Mouse (Mus musculus): ENCODE data around the gene Agfg1. TPM values are rescaled to one million over a fixed set of nuclear protein-coding genes. Genes with fewer than 3 reads are reported as not detected.

Agfg1 gene
- polyA plus RNA-seq (2014; fragmentation: Nextera tagmentation; extraction: Ambion mirVana), result 40.4 and 42.3 TPM in 2 replicates

DNA sequence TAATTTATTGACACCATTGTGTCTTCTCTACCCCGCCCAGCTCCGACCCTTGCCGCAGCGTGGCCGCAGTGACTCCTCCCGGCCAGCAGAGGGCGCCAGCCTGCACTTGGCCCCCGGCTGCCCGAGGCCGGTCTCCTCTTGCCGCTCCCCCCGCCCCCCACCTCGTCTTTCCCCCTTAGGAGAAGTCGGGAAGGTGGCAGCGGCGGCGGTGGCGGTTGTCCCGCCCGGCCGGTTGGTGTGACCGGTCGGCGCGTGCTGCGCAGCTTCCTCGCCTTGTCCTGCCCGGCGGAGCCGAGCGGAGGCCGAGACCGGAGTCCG, at the start of gene Agfg1:
Gene Agfg1 (plus strand): TSS at position 188 of the 318 bp plus-strand sequence.
- Histone ChIP-seq H3K4me1 (ENCODE audit: control insufficient read depth, insufficient read depth, low read length) (peaks cover 11% of the 10 kb centered on the region), H3K9ac (ENCODE audit: low read length) (peak within 1 kb of the TSS; percentile 97), H3K4me2 (ENCODE audit: low read length) (peak within 1 kb of the TSS; percentile 71), H3K4me3 (ENCODE audit: low read depth, low read length) (peak within 1 kb of the TSS; percentile 98), H3K27me3 (replicated peaks; ENCODE audit: control insufficient read depth, insufficient read depth, low read length) (no peaks in the 10 kb centered on the region), H3K27ac (ENCODE audit: low read depth, low read length) (peak within 1 kb of the TSS; percentile 79), H3K9me3 (replicated peaks; ENCODE audit: control insufficient read depth, low read length) (no peaks in the 10 kb centered on the region), H3K36me3 (ENCODE audit: control insufficient read depth, insufficient read depth, low read length) (no peaks in the 10 kb centered on the region)
- peak; percentile 95 for ATAC-seq
- WGBS, result 0% methylated on average over 34 of the region's 34 CpGs
- DNase-seq (ENCODE audit: low spot score), result peak; percentile 94

DNA sequence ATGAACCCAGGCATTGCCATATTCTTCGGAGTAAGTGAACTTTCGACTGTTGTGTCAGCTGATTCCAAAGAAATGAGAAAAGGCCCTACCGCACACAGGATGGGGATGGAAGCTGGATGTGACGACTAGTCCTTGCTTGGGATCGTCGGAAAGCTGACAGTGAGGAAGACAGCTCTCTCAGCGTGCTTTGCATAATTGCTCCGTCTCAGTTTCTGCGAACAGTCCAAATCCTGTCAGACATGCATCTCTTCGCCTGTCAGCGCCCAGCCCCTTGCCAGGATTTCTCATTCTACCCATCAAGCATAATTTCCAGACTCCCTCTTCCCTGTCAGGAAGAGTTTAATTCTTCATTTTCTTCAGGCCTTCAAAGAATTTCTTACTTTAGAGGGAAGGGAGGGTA, 48.2 kb upstream of the Agfg1 start:
- ATAC-seq (peak; percentile 55; the same call in 1 of the 2 replicates), DNase-seq (ENCODE audit: low spot score) (peak; percentile 72)
- no peak overlapping the region for H3K9ac ChIP-seq (ENCODE audit: low read length)
- 72% methylated on average over 11 of the region's 11 CpGs for WGBS
- no peak overlapping the region for H3K4me3 ChIP-seq (ENCODE audit: low read depth, low read length)
- no peak overlapping the region for H3K4me2 ChIP-seq (ENCODE audit: low read length)
- no peaks in the 10 kb centered on the region for H3K9me3 ChIP-seq (replicated peaks; ENCODE audit: control insufficient read depth, low read length)
- H3K4me1 ChIP-seq (ENCODE audit: control insufficient read depth, insufficient read depth, low read length), result no peaks in the 10 kb centered on the region
- no peaks in the 10 kb centered on the region for H3K27me3 ChIP-seq (replicated peaks; ENCODE audit: control insufficient read depth, insufficient read depth, low read length)
- H3K36me3 ChIP-seq (ENCODE audit: control insufficient read depth, insufficient read depth, low read length), result no peaks in the 10 kb centered on the region
- H3K27ac ChIP-seq (ENCODE audit: low read depth, low read length), result 0 out of 2 replicates have a peak overlapping the region, but pooled peaks have one; percentile 52

DNA sequence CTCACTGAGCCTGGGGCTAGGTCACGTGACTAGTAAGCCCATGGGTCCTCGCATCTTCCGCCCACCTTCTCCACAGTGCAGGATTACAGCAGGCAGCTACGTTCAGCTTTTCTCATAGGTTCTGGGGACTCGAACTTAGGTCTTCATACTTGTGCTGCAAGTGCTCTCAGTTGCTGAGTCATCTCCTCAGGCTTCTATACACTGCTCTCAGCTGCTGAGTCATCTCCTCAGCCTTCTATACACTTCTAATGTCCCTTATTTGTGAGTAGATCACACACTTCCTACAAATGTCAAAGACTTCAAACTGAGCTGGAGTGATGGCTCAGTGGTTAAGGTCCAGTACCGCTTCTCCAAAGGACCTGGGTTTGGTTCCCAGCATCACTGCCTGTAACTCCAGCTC, 47.0 kb upstream of the Agfg1 start:
- no peaks in the 10 kb centered on the region for H3K36me3 ChIP-seq (ENCODE audit: control insufficient read depth, insufficient read depth, low read length)
- no peaks in the 10 kb centered on the region for H3K27me3 ChIP-seq (replicated peaks; ENCODE audit: control insufficient read depth, insufficient read depth, low read length)
- no peak overlapping the region for H3K9ac ChIP-seq (ENCODE audit: low read length)
- no peaks in the 10 kb centered on the region for H3K4me1 ChIP-seq (ENCODE audit: control insufficient read depth, insufficient read depth, low read length)
- H3K27ac ChIP-seq (ENCODE audit: low read depth, low read length), result no peak overlapping the region
- no peaks in the 10 kb centered on the region for H3K9me3 ChIP-seq (replicated peaks; ENCODE audit: control insufficient read depth, low read length)
- no peak overlapping the region for H3K4me2 ChIP-seq (ENCODE audit: low read length)
- no peak overlapping the region for H3K4me3 ChIP-seq (ENCODE audit: low read depth, low read length)
- ATAC-seq (no peak), DNase-seq (ENCODE audit: low spot score) (no peak)
- WGBS, result 94% methylated on average over 6 of the region's 6 CpGs

DNA sequence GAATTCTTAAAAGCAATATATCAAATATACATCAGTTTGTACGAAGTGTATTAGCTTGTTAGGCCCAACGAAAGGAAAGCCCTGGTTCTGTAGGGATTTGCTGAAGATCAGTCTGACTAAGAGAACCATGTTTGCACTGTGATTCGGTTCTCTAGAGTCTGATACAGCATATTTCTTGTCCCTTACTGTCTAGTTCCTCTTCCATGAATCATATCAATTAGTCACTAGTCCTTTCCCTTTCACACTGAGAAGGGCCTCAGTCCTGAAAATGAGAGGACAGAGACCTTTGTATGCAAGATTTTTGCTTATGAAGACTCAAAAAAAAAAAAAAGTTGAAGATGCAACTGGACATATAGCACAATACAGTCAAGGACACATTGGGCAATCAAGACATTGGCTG, 46.2 kb upstream of the Agfg1 start:
- Histone ChIP-seq H3K36me3 (ENCODE audit: control insufficient read depth, insufficient read depth, low read length) (no peaks in the 10 kb centered on the region), H3K4me2 (ENCODE audit: low read length) (no peak overlapping the region), H3K27me3 (replicated peaks; ENCODE audit: control insufficient read depth, insufficient read depth, low read length) (no peaks in the 10 kb centered on the region), H3K27ac (ENCODE audit: low read depth, low read length) (no peak overlapping the region), H3K9me3 (replicated peaks; ENCODE audit: control insufficient read depth, low read length) (no peaks in the 10 kb centered on the region), H3K9ac (ENCODE audit: low read length) (no peak overlapping the region), H3K4me3 (ENCODE audit: low read depth, low read length) (no peak overlapping the region), H3K4me1 (ENCODE audit: control insufficient read depth, insufficient read depth, low read length) (no peaks in the 10 kb centered on the region)
- no peak for DNase-seq (ENCODE audit: low spot score)
- no peak for ATAC-seq
- 92% methylated on average over 3 of the region's 3 CpGs for WGBS

DNA sequence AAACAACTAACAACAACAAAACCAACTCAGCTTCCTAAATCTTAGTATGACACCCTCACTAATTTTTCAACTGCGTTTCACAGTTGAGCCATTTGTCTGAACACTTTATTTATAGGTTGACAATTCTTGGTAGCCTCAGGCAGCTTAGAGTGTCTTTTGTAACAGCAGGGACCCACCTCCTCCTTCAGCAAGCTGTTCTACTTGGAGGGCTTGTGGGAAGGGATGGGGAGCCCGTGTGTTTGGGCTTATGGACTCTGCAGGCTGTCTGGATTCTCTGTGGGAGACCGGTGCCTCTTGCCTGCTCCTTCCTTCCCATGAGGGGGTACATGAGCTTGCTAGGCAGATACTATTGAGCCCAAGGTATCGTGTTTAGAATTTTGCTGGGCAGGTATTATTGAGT, 45.3 kb upstream of the Agfg1 start:
- H3K9me3 ChIP-seq (replicated peaks; ENCODE audit: control insufficient read depth, low read length), result no peaks in the 10 kb centered on the region
- H3K4me2 ChIP-seq (ENCODE audit: low read length), result no peak overlapping the region
- no peak overlapping the region for H3K27ac ChIP-seq (ENCODE audit: low read depth, low read length)
- H3K4me1 ChIP-seq (ENCODE audit: control insufficient read depth, insufficient read depth, low read length), result no peaks in the 10 kb centered on the region
- H3K4me3 ChIP-seq (ENCODE audit: low read depth, low read length), result no peak overlapping the region
- peak; percentile 34 for DNase-seq (ENCODE audit: low spot score)
- no peaks in the 10 kb centered on the region for H3K27me3 ChIP-seq (replicated peaks; ENCODE audit: control insufficient read depth, insufficient read depth, low read length)
- WGBS, result 50% methylated on average over 4 of the region's 4 CpGs
- 0 out of 2 replicates have a peak, but pooled peaks have one; percentile 35 for ATAC-seq
- H3K9ac ChIP-seq (ENCODE audit: low read length), result no peak overlapping the region
- no peaks in the 10 kb centered on the region for H3K36me3 ChIP-seq (ENCODE audit: control insufficient read depth, insufficient read depth, low read length)

DNA sequence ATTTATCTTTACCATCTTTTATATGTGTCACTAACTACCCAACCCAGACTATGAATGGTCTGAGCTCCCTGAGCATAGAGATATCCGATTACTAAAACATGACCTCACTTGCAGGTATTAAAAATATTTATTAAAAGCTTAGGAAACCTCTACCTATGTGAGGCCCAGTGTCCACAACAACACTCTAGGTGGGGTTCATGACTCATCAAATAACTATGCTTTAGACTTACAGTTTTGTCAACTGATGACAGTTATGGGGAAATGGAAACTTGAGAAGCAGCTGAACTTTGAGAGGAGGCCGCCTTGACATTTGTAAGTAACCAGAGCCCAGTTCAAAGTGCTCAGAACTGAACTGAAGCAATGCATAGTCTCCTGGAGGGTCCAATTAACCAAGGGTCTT, 44.1 kb upstream of the Agfg1 start:
- Histone ChIP-seq H3K9ac (ENCODE audit: low read length) (no peak overlapping the region), H3K27me3 (replicated peaks; ENCODE audit: control insufficient read depth, insufficient read depth, low read length) (no peaks in the 10 kb centered on the region), H3K27ac (ENCODE audit: low read depth, low read length) (no peak overlapping the region), H3K4me3 (ENCODE audit: low read depth, low read length) (no peak overlapping the region), H3K4me2 (ENCODE audit: low read length) (no peak overlapping the region), H3K4me1 (ENCODE audit: control insufficient read depth, insufficient read depth, low read length) (no peaks in the 10 kb centered on the region), H3K9me3 (replicated peaks; ENCODE audit: control insufficient read depth, low read length) (no peaks in the 10 kb centered on the region), H3K36me3 (ENCODE audit: control insufficient read depth, insufficient read depth, low read length) (no peaks in the 10 kb centered on the region)
- 92% methylated on average over 2 of the region's 2 CpGs for WGBS
- no peak for ATAC-seq
- no peak for DNase-seq (ENCODE audit: low spot score)

DNA sequence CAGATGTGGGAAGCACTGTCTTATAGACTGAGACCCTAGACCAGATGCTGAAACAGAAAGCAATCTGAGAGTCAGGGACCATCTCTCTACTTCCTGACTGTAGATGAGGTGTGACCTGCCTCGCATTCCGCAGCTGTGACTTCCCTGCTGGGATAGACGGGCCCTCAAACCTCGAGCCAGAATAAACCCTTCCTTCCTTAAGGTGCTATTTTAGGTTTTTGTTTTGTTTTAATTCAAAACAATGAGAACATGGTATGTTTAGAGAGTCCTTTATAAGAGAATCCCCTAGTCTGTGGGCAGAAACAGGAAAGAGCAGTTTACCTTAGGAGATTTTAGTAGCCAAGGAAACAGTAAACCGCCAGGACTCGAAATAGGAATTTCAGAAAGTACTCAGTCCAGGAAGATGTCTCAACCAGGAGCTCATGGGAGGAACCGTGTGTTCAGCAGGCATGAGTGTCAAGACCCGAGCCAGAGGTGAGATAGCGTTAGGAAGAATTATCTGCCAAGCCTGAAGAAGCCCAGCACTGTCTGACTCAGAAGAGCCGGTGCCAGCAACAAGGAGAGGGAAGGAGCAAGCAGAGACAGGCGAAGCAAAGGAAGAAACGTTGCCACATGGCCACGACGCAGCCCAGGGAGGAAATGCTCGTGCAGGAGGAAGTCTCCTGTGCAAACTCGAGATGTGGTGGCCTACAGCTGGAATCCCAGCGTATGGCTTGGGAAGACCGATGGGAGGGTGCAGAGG, 43.4 kb upstream of the Agfg1 start:
- 84% methylated on average over 18 of the region's 18 CpGs for WGBS
- H3K27ac ChIP-seq (ENCODE audit: low read depth, low read length), result no peak overlapping the region
- no peaks in the 10 kb centered on the region for H3K4me1 ChIP-seq (ENCODE audit: control insufficient read depth, insufficient read depth, low read length)
- H3K27me3 ChIP-seq (replicated peaks; ENCODE audit: control insufficient read depth, insufficient read depth, low read length), result no peaks in the 10 kb centered on the region
- H3K36me3 ChIP-seq (ENCODE audit: control insufficient read depth, insufficient read depth, low read length), result no peaks in the 10 kb centered on the region
- no peak overlapping the region for H3K4me2 ChIP-seq (ENCODE audit: low read length)
- DNase-seq (ENCODE audit: low spot score) (no peak), ATAC-seq (no peak)
- H3K4me3 ChIP-seq (ENCODE audit: low read depth, low read length), result no peak overlapping the region
- H3K9me3 ChIP-seq (replicated peaks; ENCODE audit: control insufficient read depth, low read length), result no peaks in the 10 kb centered on the region
- H3K9ac ChIP-seq (ENCODE audit: low read length), result no peak overlapping the region

DNA sequence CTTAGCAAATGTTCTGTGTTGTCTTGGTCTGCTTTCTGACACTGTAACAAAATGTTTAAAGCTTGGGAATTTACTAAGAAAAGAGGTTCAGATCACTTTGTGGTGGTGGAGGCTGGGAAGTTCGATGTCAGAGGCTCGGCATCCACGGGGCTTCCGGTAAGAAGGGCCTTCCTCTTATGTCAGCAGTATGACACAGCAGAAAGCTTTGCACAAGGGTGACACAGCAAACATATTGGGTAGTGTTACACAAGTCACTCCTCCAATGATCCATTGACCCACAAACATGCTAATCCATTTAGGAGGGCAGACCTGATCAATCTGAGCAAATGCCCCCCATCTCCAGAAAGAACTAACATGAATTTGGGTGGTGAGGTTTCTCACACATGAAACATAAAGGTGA, 42.2 kb upstream of the Agfg1 start:
- WGBS, result 92% methylated on average over 4 of the region's 4 CpGs
- Histone ChIP-seq H3K27ac (ENCODE audit: low read depth, low read length) (no peak overlapping the region), H3K4me3 (ENCODE audit: low read depth, low read length) (no peak overlapping the region), H3K27me3 (replicated peaks; ENCODE audit: control insufficient read depth, insufficient read depth, low read length) (no peaks in the 10 kb centered on the region), H3K4me1 (ENCODE audit: control insufficient read depth, insufficient read depth, low read length) (no peaks in the 10 kb centered on the region), H3K9me3 (replicated peaks; ENCODE audit: control insufficient read depth, low read length) (no peaks in the 10 kb centered on the region), H3K36me3 (ENCODE audit: control insufficient read depth, insufficient read depth, low read length) (no peaks in the 10 kb centered on the region), H3K9ac (ENCODE audit: low read length) (no peak overlapping the region), H3K4me2 (ENCODE audit: low read length) (no peak overlapping the region)
- DNase-seq (ENCODE audit: low spot score), result no peak
- ATAC-seq, result no peak

DNA sequence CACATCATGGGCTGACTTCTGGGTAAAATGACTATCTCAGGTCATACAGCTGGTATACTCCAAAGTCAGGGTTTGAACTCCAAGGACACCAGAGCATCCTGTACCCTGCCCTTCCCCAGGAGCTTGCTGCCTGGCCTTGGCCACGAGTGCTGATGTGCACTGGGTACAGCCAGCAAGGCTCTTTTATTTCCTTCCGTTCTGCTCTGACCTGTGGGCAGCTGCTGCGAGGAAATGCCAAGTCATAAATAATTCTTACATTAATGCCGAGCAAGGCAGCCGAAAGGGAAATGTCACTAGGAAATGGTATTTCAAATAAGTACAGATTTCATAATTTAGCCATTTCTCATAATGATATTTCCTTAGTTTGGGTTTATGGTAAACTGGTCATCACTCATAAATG, 41.0 kb upstream of the Agfg1 start:
- H3K4me3 ChIP-seq (ENCODE audit: low read depth, low read length), result no peak overlapping the region
- H3K4me2 ChIP-seq (ENCODE audit: low read length), result no peak overlapping the region
- WGBS, result 86% methylated on average over 5 of the region's 5 CpGs
- no peak overlapping the region for H3K9ac ChIP-seq (ENCODE audit: low read length)
- H3K9me3 ChIP-seq (replicated peaks; ENCODE audit: control insufficient read depth, low read length), result no peaks in the 10 kb centered on the region
- H3K27ac ChIP-seq (ENCODE audit: low read depth, low read length), result no peak overlapping the region
- no peak for ATAC-seq
- no peaks in the 10 kb centered on the region for H3K4me1 ChIP-seq (ENCODE audit: control insufficient read depth, insufficient read depth, low read length)
- H3K27me3 ChIP-seq (replicated peaks; ENCODE audit: control insufficient read depth, insufficient read depth, low read length), result no peaks in the 10 kb centered on the region
- no peaks in the 10 kb centered on the region for H3K36me3 ChIP-seq (ENCODE audit: control insufficient read depth, insufficient read depth, low read length)
- DNase-seq (ENCODE audit: low spot score), result no peak
